Mouse (Mus musculus) spleen, postnatal 4 days (tissue): ENCODE data around the gene Lmo4.

Experiments used
- DNase-seq, 2 experiments: peaks; one replicate each; pipeline ENCODE4 v3.0.0; 2022; ENCODE audit warnings: low spot score in 2 of 2

Gene Lmo4

GRCm38 (mm10) chr3:144204413-144205311 is at the start of gene Lmo4:
Gene Lmo4 (minus strand): TSS chr3:144205220.
- peak; percentile 78 to 88 for DNase-seq

DNA sequence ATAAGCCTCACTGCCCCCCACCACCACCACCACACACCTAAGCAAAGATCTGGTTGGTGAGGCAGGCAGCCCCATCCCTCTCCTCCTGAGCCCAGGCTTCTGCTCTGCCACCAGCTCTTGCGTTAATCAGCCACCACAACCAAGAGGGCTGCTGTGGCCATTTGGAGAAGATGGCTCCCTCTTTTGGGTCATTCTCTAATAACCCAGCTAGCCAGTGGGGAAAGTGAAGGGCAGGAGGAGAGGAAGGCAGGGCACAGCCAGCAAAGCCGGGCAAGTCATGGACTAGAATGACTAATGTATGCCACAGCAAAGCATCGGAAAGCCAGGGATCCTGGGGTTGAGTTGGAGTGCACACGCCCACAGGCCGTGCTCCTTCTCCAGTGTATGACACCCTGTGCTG is 49.3 kb upstream of the Lmo4 start:
- no peak for DNase-seq

- no peak for DNase-seq
Measured at GRCm38 (mm10) chr3:144253018-144253417, 48.0 kb upstream of the Lmo4 start.

DNA sequence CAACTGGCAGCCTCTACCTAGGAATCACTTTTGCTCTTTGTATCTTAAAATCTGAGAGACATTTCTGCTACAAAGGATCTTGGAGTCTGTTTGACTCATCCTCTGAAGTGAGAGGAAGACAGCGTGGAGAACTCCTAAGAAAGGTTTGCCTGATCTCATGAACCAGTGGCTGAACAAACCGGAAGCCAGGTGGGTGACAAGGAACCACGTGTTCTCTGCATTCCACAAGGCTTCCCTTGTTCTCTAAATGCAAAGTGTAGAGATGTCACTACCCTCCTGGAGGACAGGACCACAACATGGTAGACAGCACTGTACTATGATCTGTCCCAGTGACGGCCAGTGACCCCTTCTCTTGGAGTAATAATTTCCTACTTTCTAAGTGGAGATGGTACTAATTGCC is 47.1 kb upstream of the Lmo4 start:
- DNase-seq = no peak

DNA sequence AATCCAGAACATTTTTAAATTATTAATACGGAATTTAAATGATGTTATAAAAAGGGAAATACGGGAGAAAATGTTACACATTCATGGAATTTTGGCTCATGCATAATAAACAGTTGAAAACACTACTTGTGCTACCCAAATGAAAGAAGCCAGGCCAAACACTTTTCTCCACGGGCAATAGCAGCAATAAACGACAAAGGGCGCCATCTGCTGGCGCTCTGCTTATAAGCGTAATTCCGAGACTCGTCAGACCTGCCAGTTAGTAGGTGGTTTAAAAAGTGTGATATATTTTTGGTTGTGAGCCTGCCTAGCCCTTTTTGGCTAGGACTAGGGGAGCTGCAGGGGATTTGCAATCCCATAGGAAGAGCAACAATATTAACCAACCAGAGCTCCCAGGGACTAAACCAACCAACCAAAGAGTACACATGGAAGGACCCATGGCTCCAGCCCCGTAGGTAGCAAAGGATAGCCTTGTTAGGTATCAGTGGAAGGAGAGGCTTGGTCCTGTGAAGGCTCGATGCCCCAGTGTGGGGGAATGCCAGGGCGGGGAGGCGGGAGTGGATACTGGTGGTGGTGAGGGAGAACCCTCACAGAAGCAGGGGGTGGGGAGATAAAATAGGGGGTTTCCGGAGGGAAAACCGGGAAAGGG is 37.1 kb upstream of the Lmo4 start:
- peak; percentile 55 to 83 for DNase-seq

DNA sequence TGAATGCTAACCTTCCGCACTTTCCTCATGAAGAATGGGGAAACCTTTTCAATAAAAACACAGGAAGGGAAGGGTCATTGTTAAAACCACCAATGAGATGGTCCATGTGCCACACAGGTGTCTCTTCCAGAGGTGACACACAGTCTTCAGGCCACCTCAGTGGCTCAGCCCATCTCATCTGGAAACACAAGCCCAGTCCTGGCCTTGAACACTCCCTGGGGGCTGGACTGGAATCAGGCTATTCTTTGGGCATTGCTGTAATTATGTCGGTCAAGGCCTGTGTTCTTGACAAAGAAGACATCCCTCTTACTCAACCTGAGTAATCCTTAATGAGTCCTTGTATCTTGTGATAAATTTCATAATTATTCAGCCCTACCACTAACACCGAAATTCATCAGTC is 36.1 kb upstream of the Lmo4 start:
- DNase-seq = no peak

- no peak for DNase-seq
Measured at GRCm38 (mm10) chr3:144238482-144238881, 33.5 kb upstream of the Lmo4 start.

GRCm38 (mm10) chr3:144232347-144233008 is 27.5 kb upstream of the Lmo4 start:
- no peak for DNase-seq

DNA sequence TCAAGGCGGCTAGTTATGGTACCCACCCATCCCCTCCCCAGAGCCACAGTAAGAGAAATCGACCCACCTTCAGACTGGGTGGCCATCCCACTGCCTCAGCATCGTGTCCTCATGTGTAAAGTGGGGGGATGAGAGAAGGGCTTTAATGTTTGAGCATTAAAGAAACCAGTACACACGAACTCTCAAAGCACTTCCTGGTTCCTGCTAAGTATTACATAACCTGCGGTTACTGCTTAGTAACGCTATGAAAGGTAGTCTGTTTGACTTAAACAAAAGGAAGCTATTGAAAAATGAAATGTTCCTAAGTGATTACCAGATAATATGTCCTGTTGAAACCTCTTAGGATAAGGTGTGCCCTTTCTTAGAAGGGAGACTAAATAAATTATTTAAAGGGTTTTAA is 26.9 kb upstream of the Lmo4 start:
- DNase-seq = no peak

DNA sequence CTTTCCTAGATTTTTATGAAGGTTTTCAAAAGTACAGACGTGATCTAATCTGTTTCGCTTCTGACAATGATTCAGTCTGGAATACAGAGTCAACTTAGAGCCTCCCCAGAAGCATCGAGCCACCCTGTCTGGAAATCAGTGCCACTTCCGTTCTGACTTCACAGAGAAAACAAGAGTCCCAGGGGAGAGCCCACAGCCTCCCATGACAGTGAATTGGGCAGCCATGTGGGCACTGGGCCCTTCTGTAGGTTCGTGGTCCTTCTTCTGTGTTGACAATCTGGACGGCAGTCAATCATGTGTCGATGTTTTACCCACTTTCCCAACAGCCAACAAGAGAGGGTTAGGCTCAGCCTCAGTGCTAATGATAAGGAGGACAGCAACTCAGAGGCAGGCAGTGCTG is 26.4 kb upstream of the Lmo4 start:
- no peak for DNase-seq

DNA sequence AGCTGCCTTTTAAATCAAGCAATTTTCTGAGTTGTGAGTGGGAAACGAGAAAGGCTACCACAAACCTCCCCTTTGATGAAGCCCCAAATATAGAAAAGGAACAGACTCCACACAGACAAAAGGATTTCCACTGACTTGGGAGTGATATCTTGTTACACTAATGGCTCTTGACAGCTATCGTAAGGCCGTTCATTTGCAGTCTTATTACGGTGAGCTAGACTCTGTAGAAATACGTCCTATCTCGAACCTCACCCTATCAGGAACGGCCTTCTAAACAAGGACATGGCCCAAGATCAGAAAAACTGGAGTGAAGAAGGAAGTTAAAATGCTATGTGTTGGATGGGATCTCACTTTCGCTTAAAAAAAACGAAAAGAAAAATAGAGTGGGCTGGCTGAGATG is 25.0 kb upstream of the Lmo4 start:
- DNase-seq = no peak

DNA sequence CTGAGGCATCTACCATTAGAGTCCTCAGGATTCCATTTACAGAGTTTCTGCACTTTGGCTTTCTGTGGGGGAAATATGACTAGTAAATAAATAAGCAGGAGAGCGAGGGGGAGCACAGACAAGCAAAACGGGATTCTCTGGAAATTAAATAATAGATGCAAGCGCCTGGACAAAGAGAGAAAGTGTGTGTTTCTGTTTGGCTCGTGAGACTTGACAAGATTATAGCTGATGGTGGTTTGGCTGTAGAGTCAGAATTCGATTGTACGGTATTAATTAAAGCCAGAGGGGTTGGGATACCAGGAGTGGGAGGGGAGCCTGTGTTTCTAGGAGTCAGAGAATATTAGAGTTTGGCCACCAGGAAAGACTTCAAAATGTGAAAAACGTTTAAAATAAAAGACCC is 24.3 kb upstream of the Lmo4 start:
- no peak for DNase-seq

- DNase-seq = no peak
Measured at GRCm38 (mm10) chr3:144225456-144226240, 20.6 kb upstream of the Lmo4 start.

- no peak for DNase-seq
Measured at GRCm38 (mm10) chr3:144224594-144224993, 19.6 kb upstream of the Lmo4 start.

DNA sequence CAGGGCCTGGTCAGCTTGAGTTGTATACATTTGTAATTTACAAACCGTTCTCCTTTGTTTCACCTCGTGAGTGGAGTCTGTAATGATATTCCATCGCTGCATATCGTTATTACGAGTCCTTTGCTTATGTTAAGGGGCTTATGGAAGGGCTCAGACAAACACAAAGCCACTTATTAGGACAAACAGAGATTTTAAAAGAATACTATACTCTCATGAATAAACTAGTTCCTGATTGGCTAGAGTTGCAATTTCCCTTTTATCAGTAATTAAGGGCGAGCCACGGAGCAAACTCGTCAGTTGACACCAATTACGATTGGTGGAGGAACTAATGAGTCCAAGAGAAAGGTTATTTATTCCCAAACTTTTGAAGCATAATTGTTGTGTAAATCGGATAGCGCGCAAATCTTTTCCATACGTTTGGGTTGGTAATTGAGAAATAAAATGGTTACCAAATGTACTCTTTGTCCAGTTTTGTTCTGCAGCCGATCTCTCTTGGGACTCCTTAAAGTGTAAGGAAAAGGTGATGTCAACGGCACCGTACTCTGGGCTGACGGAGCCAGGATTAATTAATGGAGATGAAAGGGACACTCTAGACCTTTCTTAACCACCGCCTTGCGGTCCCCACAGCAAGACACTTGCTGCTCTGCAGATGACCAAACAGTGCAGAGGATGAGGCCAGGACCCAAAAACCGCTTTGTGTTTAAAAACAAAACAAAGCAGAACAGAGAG is 18.5 kb upstream of the Lmo4 start:
- no peak for DNase-seq

- DNase-seq = no peak
Measured at GRCm38 (mm10) chr3:144222381-144222780, 17.4 kb upstream of the Lmo4 start.

GRCm38 (mm10) chr3:144207498-144207897 is 2.5 kb upstream of the Lmo4 start:
- DNase-seq = peak; percentile 35 to 70

- no peak for DNase-seq
Measured at GRCm38 (mm10) chr3:144206942-144207341, 1.9 kb upstream of the Lmo4 start.

GRCm38 (mm10) chr3:144206261-144206660 is 1.2 kb upstream of the Lmo4 start:
- DNase-seq = no peak

GRCm38 (mm10) chr3:144205351-144206153 is 532 bp upstream of the Lmo4 start:
- peak; percentile 82 to 87 for DNase-seq
